Mouse (Mus musculus): ENCODE results near the gene Pcdh15. TPM values are rescaled to one million over a fixed set of nuclear protein-coding genes. Genes with fewer than 3 reads are reported as not detected.

Pcdh15 gene
- total and polyA plus RNA-seq, 2 experiments from 2014 or later: 0.27 to 0.46 TPM

DNA sequence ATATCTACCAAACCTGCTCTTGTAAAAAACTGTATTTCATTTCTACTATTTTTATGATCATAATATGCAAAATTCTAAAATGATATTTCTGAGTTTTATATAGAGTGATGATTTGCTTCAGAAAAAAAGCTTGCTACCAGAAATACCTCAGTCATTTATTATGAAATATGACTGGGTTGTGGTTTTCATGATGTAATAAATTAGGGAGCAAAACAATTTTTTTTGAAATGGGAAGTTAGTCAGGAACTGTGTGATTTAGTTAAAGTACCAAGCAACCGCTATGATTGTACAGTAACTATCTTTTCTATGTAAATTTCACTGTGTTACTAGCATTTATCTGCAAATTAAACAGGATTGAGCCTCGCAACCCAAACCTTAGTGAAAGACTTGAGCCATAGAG, 1480.8 kb downstream of the Pcdh15 start:
- Histone ChIP-seq H3K27me3 (ENCODE audit: control insufficient read depth, insufficient read depth, low read length) (no peaks in the 10 kb centered on the region), H3K36me3 (replicated peaks; ENCODE audit: control insufficient read depth, insufficient read depth, low read length) (no peaks in the 10 kb centered on the region), H3K9ac (replicated peaks; ENCODE audit: low read depth, low read length) (no peak overlapping the region), H3K4me3 (ENCODE audit: low read depth, low read length) (no peak overlapping the region), H3K4me2 (ENCODE audit: low read depth, low read length) (no peak overlapping the region), H3K9me3 (replicated peaks; ENCODE audit: control insufficient read depth, low read length) (no peaks in the 10 kb centered on the region), H3K27ac (ENCODE audit: low read depth) (no peak overlapping the region), H3K4me1 (ENCODE audit: control insufficient read depth, insufficient read depth) (no peaks in the 10 kb centered on the region)
- DNase-seq (ENCODE audit: low spot score) (no peak), ATAC-seq (ENCODE audit: insufficient read depth, low read depth) (no peak)
- no peak for TF ChIP-seq CTCF (IDR thresholded peaks at IDR 0.05; ENCODE audit: low read depth)
- no peak for TF ChIP-seq EP300 (IDR thresholded peaks at IDR 0.05; ENCODE audit: low read depth)
- WGBS: 69% methylated on average over 2 of the region's 2 CpGs

DNA sequence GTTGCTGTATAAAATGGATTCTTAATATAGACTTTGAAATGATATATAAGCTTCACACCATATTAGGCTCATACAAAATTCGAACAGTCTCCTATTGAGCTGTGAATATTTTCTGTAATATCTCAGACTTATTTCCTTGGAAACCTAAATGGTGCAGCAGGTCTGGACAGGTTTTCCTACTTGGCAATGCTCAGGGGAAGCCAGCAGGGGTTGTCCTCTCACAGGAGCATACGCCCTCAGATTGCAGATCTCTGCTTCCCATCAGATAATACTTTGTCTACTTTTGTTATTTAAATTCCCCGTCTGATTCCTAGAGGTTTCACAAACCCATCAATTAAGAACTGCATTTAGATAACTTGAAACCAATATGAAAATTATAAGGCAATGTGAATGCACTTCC, 1492.7 kb downstream of the Pcdh15 start:
- no peak overlapping the region for H3K27ac ChIP-seq (ENCODE audit: low read depth)
- no peak overlapping the region for H3K4me3 ChIP-seq (ENCODE audit: low read depth, low read length)
- H3K4me2 ChIP-seq (ENCODE audit: low read depth, low read length): no peak overlapping the region
- ATAC-seq (ENCODE audit: insufficient read depth, low read depth) (no peak), DNase-seq (ENCODE audit: low spot score) (no peak)
- no peaks in the 10 kb centered on the region for H3K9me3 ChIP-seq (replicated peaks; ENCODE audit: control insufficient read depth, low read length)
- H3K9ac ChIP-seq (replicated peaks; ENCODE audit: low read depth, low read length): no peak overlapping the region
- H3K4me1 ChIP-seq (ENCODE audit: control insufficient read depth, insufficient read depth): no peaks in the 10 kb centered on the region
- H3K27me3 ChIP-seq (ENCODE audit: control insufficient read depth, insufficient read depth, low read length): no peaks in the 10 kb centered on the region
- TF ChIP-seq EP300 (IDR thresholded peaks at IDR 0.05; ENCODE audit: low read depth): no peak
- TF ChIP-seq CTCF (IDR thresholded peaks at IDR 0.05; ENCODE audit: low read depth): no peak
- H3K36me3 ChIP-seq (replicated peaks; ENCODE audit: control insufficient read depth, insufficient read depth, low read length): no peaks in the 10 kb centered on the region
- WGBS: 68% methylated on average over 3 of the region's 3 CpGs

- Histone ChIP-seq H3K4me1 (ENCODE audit: control insufficient read depth, insufficient read depth) (no peaks in the 10 kb centered on the region), H3K9ac (replicated peaks; ENCODE audit: low read depth, low read length) (no peak overlapping the region), H3K4me2 (ENCODE audit: low read depth, low read length) (no peak overlapping the region), H3K36me3 (replicated peaks; ENCODE audit: control insufficient read depth, insufficient read depth, low read length) (no peaks in the 10 kb centered on the region), H3K27ac (ENCODE audit: low read depth) (no peak overlapping the region), H3K4me3 (ENCODE audit: low read depth, low read length) (no peak overlapping the region), H3K9me3 (replicated peaks; ENCODE audit: control insufficient read depth, low read length) (no peaks in the 10 kb centered on the region), H3K27me3 (ENCODE audit: control insufficient read depth, insufficient read depth, low read length) (no peaks in the 10 kb centered on the region)
- WGBS: 66% methylated on average over 2 of the region's 2 CpGs
- TF ChIP-seq CTCF (IDR thresholded peaks at IDR 0.05; ENCODE audit: low read depth) (no peak), EP300 (IDR thresholded peaks at IDR 0.05; ENCODE audit: low read depth) (no peak)
- ATAC-seq (ENCODE audit: insufficient read depth, low read depth) (no peak), DNase-seq (ENCODE audit: low spot score) (no peak)
Observed at GRCm38 (mm10) chr10:74607683-74608082, 1508.5 kb downstream of the Pcdh15 start.

GRCm38 (mm10) chr10:74621837-74622236, 1522.7 kb downstream of the Pcdh15 start:
- H3K27me3 ChIP-seq (ENCODE audit: control insufficient read depth, insufficient read depth, low read length): no peaks in the 10 kb centered on the region
- H3K9me3 ChIP-seq (replicated peaks; ENCODE audit: control insufficient read depth, low read length): no peaks in the 10 kb centered on the region
- TF ChIP-seq EP300 (IDR thresholded peaks at IDR 0.05; ENCODE audit: low read depth) (no peak), CTCF (IDR thresholded peaks at IDR 0.05; ENCODE audit: low read depth) (no peak)
- DNase-seq (ENCODE audit: low spot score) (no peak), ATAC-seq (ENCODE audit: insufficient read depth, low read depth) (no peak)
- 50% methylated on average over 2 of the region's 2 CpGs for WGBS
- H3K27ac ChIP-seq (ENCODE audit: low read depth): no peak overlapping the region
- no peaks in the 10 kb centered on the region for H3K36me3 ChIP-seq (replicated peaks; ENCODE audit: control insufficient read depth, insufficient read depth, low read length)
- no peak overlapping the region for H3K4me3 ChIP-seq (ENCODE audit: low read depth, low read length)
- no peaks in the 10 kb centered on the region for H3K4me1 ChIP-seq (ENCODE audit: control insufficient read depth, insufficient read depth)
- no peak overlapping the region for H3K9ac ChIP-seq (replicated peaks; ENCODE audit: low read depth, low read length)
- H3K4me2 ChIP-seq (ENCODE audit: low read depth, low read length): no peak overlapping the region

- no peak for ATAC-seq (ENCODE audit: insufficient read depth, low read depth)
- Histone ChIP-seq H3K4me1 (ENCODE audit: control insufficient read depth, insufficient read depth) (no peaks in the 10 kb centered on the region), H3K27ac (ENCODE audit: low read depth) (no peak overlapping the region), H3K9me3 (replicated peaks; ENCODE audit: control insufficient read depth, low read length) (no peaks in the 10 kb centered on the region), H3K36me3 (replicated peaks; ENCODE audit: control insufficient read depth, insufficient read depth, low read length) (no peaks in the 10 kb centered on the region), H3K9ac (replicated peaks; ENCODE audit: low read depth, low read length) (no peak overlapping the region), H3K27me3 (ENCODE audit: control insufficient read depth, insufficient read depth, low read length) (no peaks in the 10 kb centered on the region), H3K4me2 (ENCODE audit: low read depth, low read length) (no peak overlapping the region), H3K4me3 (ENCODE audit: low read depth, low read length) (no peak overlapping the region)
- TF ChIP-seq EP300 (IDR thresholded peaks at IDR 0.05; ENCODE audit: low read depth): no peak
- TF ChIP-seq CTCF (IDR thresholded peaks at IDR 0.05; ENCODE audit: low read depth): no peak
- WGBS: 75% methylated on average over 4 of the region's 4 CpGs
- DNase-seq (ENCODE audit: low spot score): no peak
Observed at GRCm38 (mm10) chr10:74625715-74626114, 1526.6 kb downstream of the Pcdh15 start.

- Histone ChIP-seq H3K9ac (replicated peaks; ENCODE audit: low read depth, low read length) (no peak overlapping the region), H3K27ac (ENCODE audit: low read depth) (no peak overlapping the region), H3K36me3 (replicated peaks; ENCODE audit: control insufficient read depth, insufficient read depth, low read length) (no peaks in the 10 kb centered on the region), H3K4me1 (ENCODE audit: control insufficient read depth, insufficient read depth) (no peaks in the 10 kb centered on the region), H3K4me2 (ENCODE audit: low read depth, low read length) (no peak overlapping the region), H3K27me3 (ENCODE audit: control insufficient read depth, insufficient read depth, low read length) (no peaks in the 10 kb centered on the region), H3K4me3 (ENCODE audit: low read depth, low read length) (no peak overlapping the region), H3K9me3 (replicated peaks; ENCODE audit: control insufficient read depth, low read length) (no peaks in the 10 kb centered on the region)
- TF ChIP-seq EP300 (IDR thresholded peaks at IDR 0.05; ENCODE audit: low read depth): no peak
- no peak for TF ChIP-seq CTCF (IDR thresholded peaks at IDR 0.05; ENCODE audit: low read depth)
- no peak for DNase-seq (ENCODE audit: low spot score)
- ATAC-seq (ENCODE audit: insufficient read depth, low read depth): no peak
- 73% methylated on average over 10 of the region's 10 CpGs for WGBS
Observed at GRCm38 (mm10) chr10:74626596-74626995, 1527.5 kb downstream of the Pcdh15 start.
